Mouse (Mus musculus) hindbrain, embryonic 16.5 days (tissue): ENCODE measurements at regions not wholly inside any gene's neighbourhood (a gene's known extent, or its start where the extent isn't known, plus 50 kb on each side); places are given as distances from the start of the nearest gene placed in this dataset.

Source experiments
- ATAC-seq: fragments of 200-750 bp; cut with Nextera tagmentation; 2 replicates; pipeline ENCODE4 v1.8.0; 2017; ENCODE audit warnings: moderate TSS enrichment, moderate library complexity
- H3K27ac ChIP-seq: fragments of 300-500 bp; sonication (generic); 2 replicates; pipeline ENCODE4 v1.5.1; 2014; ENCODE audit warnings: low read depth, mild to moderate bottlenecking, control low read depth, low read length, moderate library complexity
- H3K27me3 ChIP-seq: fragments of 300-500 bp; sonication (generic); replicated peaks from 2 replicates; pipeline ENCODE4 v1.6.1; 2014; ENCODE audit warnings: low read length; ENCODE audit not compliant: control insufficient read depth, insufficient read depth
- H3K36me3 ChIP-seq: fragments of 300-500 bp; sonication (generic); 2 replicates; pipeline ENCODE4 v1.6.1; 2014; ENCODE audit warnings: mild to moderate bottlenecking, low read length, moderate library complexity, mixed read lengths; ENCODE audit not compliant: control insufficient read depth, insufficient read depth
- H3K4me1 ChIP-seq: fragments of 300-500 bp; sonication (generic); 2 replicates; pipeline ENCODE4 v1.6.1; 2014; ENCODE audit warnings: low read depth, low read length; ENCODE audit not compliant: control insufficient read depth, insufficient read depth
- H3K4me2 ChIP-seq: fragments of 300-500 bp; sonication (generic); 2 replicates; pipeline ENCODE4 v1.6.1; 2014; ENCODE audit warnings: mild to moderate bottlenecking, low read length, control low read depth, moderate library complexity
- H3K4me3 ChIP-seq: fragments of 300-500 bp; sonication (generic); 2 replicates; pipeline ENCODE4 v1.5.1; 2014; ENCODE audit warnings: mild to moderate bottlenecking, low read length, control low read depth, moderate library complexity
- H3K9ac ChIP-seq: fragments of 300-500 bp; sonication (generic); 2 replicates; pipeline ENCODE4 v1.6.1; 2014; ENCODE audit warnings: low read depth, mild to moderate bottlenecking, control low read depth, low read length, moderate library complexity
- H3K9me3 ChIP-seq: fragments of 300-500 bp; sonication (generic); 2 replicates; pipeline ENCODE4 v1.6.1; 2014; ENCODE audit warnings: mild to moderate bottlenecking, low read length, moderate library complexity; ENCODE audit not compliant: control insufficient read depth
- WGBS: fragments of 180-500 bp; shearing (Covaris S2); extraction: QIAGEN DNeasy Blood & Tissue Kit; methylation state at CpG from one replicate; pipeline ENCODE4 v1.1.7; 2014; 5-methylcytosine and 5-hydroxymethylcytosine counted together

DNA sequence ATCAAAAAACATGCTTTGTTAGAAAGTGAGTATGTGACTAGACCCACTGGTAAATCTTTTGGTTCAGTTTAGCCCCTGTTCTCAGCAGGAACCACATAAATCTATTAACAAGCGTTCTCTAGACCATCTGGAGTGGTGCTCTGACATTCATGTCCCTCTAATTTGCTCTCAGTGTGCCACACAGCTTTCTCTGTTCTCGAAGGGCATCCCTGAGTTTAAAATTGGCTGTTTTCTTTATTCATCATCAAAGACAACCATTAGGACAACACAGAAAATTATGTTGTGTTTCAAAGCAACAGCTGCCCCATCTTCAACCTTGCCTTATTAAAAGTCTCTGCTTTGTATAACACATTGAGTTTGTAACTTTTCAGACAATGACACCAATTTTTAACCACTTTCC lies 1124.1 kb downstream of the Stim2 start:
- no peak overlapping the region for H3K9ac ChIP-seq
- no peaks in the 10 kb centered on the region for H3K27me3 ChIP-seq
- H3K36me3 ChIP-seq, result no peaks in the 10 kb centered on the region
- WGBS, result 32% methylated on average over 2 of the region's 2 CpGs
- ATAC-seq, result no peak
- H3K4me3 ChIP-seq, result no peak overlapping the region
- H3K27ac ChIP-seq, result no peak overlapping the region
- H3K9me3 ChIP-seq, result no peaks in the 10 kb centered on the region
- no peak overlapping the region for H3K4me2 ChIP-seq
- no peaks in the 10 kb centered on the region for H3K4me1 ChIP-seq

DNA sequence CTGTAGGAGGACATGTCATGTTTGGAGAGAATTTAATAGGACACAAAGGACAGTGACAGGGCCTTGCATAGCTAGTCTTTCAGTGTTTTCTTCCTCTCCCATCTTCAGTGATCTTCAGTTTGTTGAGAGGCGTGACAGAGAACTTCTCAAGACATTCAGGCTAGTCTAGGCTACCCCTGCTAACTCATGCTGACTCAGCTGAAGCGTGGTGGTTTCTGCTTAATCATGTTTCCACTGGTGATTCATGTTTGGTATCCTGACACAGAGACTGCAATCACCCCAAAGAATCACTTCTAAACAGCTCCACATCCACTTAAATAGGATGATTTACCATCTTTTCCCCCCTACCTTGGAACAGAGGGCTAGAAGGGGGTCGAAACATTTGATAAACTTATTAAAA lies 1136.0 kb downstream of the Stim2 start:
- no peaks in the 10 kb centered on the region; the same call in 1 of the 2 replicates for H3K4me1 ChIP-seq
- WGBS, result 89% methylated on average over 3 of the region's 3 CpGs
- no peaks in the 10 kb centered on the region for H3K27me3 ChIP-seq
- no peaks in the 10 kb centered on the region for H3K9me3 ChIP-seq
- no peak overlapping the region for H3K4me2 ChIP-seq
- ATAC-seq, result no peak
- no peak overlapping the region for H3K4me3 ChIP-seq
- no peak overlapping the region for H3K9ac ChIP-seq
- no peaks in the 10 kb centered on the region for H3K36me3 ChIP-seq
- no peak overlapping the region for H3K27ac ChIP-seq

DNA sequence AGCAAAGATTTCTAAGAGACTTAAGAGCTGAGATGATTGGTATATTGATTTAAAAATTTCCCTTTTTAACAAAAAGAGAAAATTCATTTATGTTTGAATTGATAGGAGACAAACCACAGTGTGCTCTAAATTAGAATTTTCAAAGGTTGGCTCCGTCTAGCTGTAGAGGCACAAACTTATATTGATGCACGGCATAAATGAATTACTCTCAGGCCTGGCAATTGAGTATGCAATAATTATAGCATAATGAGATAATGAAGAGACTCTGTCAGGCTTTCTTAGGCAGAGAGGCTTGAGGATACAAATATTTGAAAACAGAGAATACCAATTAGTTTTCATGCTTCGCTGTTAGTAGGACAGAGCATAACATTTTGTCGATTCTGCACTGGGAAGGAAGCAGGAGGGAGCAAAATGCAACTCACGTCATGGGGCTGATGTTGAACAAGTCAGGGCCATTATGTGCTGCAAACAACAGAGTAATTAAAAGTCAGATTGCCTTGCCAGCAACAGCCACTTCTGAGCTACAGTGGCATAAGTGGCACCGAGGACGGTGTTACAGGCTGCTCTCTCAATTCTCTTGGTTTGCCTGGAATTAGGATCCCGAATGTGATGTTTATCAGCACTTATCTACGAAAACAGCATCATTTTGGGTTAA lies 1137.1 kb downstream of the Stim2 start:
- Histone ChIP-seq H3K9me3 (no peaks in the 10 kb centered on the region), H3K27me3 (no peaks in the 10 kb centered on the region), H3K9ac (no peak overlapping the region), H3K27ac (no peak overlapping the region), H3K4me1 (no peaks in the 10 kb centered on the region; the same call in 1 of the 2 replicates), H3K36me3 (no peaks in the 10 kb centered on the region), H3K4me2 (no peak overlapping the region), H3K4me3 (no peak overlapping the region)
- WGBS, result 41% methylated on average over 9 of the region's 9 CpGs
- ATAC-seq, result peak; percentile 82

DNA sequence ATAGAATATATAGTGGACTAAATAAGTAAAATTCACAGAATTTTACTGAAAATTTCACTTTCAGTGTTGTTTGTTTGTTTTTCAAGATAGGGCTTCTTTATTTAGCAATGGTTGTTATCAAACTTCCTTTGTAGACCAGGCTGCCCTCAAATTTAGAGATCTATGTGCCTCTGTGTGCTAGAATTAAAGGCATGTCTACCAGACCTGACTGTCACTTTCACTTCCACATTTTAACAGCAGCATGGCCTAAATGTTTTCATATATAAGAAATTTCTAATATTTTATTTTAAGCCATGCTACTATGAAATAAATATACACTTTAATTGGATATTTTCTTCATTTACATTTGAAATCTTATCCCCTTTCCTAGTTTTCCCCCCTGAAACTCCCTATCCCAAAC lies 1140.5 kb downstream of the Stim2 start:
- H3K9me3 ChIP-seq, result no peaks in the 10 kb centered on the region
- H3K36me3 ChIP-seq, result no peaks in the 10 kb centered on the region
- H3K9ac ChIP-seq, result no peak overlapping the region
- no peak overlapping the region for H3K4me2 ChIP-seq
- H3K4me1 ChIP-seq, result no peaks in the 10 kb centered on the region; the same call in 1 of the 2 replicates
- H3K27me3 ChIP-seq, result no peaks in the 10 kb centered on the region
- no peak for ATAC-seq
- no peak overlapping the region for H3K27ac ChIP-seq
- no peak overlapping the region for H3K4me3 ChIP-seq

DNA sequence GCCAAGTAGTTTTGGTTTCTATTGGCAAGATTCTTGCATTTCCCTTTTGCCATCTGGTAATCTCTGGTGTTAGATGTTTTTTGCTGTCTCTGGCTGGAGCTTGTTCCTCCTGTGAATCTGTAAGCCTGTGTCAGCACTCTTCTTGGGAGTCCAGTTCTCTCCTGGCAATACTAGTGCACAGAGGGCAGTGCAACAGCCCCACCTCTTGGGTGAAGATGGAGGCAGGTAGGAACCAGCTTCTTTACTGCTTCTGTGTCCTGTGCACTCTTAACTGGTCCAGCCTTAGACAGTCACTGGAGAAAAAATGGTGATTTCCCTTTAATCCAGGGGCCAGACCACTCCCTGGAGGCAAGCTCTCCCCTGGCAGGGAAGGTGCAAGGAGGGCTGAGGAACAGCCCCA lies 1149.1 kb downstream of the Stim2 start:
- Histone ChIP-seq H3K27ac (no peak overlapping the region), H3K27me3 (no peaks in the 10 kb centered on the region), H3K9ac (no peak overlapping the region), H3K4me3 (no peak overlapping the region), H3K36me3 (no peaks in the 10 kb centered on the region), H3K4me1 (no peaks in the 10 kb centered on the region), H3K9me3 (no peaks in the 10 kb centered on the region), H3K4me2 (no peak overlapping the region)
- no peak for ATAC-seq

DNA sequence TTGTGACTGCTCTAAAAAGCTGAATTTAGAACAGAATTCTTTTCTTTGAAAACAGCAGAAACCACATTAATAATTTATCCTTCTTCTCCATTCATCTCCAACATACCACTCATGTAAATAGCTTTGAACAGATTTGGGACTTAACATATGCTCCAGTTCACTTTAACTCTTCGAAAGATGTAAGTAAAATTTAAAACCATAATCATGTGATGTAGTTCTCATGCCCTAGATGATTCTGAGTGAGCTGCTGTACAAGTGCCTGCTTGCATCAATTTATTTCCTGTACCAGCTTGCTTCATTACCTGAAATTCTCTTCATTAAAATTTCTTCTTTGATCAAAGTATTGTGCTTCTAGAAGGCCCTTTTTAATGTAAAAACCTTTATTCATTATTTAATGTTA lies 1176.5 kb downstream of the Stim2 start:
- Histone ChIP-seq H3K27me3 (no peaks in the 10 kb centered on the region), H3K4me2 (no peak overlapping the region), H3K9me3 (no peaks in the 10 kb centered on the region), H3K9ac (no peak overlapping the region), H3K4me1 (no peaks in the 10 kb centered on the region), H3K27ac (no peak overlapping the region), H3K36me3 (no peaks in the 10 kb centered on the region), H3K4me3 (no peak overlapping the region)
- WGBS, result 71% methylated on average over 1 of the region's 1 CpGs
- ATAC-seq, result no peak
